Mouse (Mus musculus): Measurements from ENCODE around the gene St6gal1.

GRCm38 (mm10) chr16:23323915-23324314 is 99.4 kb downstream of the St6gal1 start:
- TF ChIP-seq POLR2A (IDR thresholded peaks at IDR 0.05; ENCODE audit: borderline replicate concordance, extremely low read depth, low read depth, low read length) (no peak), CTCF (IDR thresholded peaks at IDR 0.05; ENCODE audit: insufficient read depth, low read length) (no peak)
